Mouse (Mus musculus) gastrocnemius, postnatal 10 days (tissue): ENCODE results near the gene Defa26. TPM values are rescaled to one million over a fixed set of nuclear protein-coding genes. Genes with fewer than 3 reads are reported as not detected.
"Not testable (repeated sequence)": the region's sequence is repeated elsewhere in the genome, so short reads cannot be mapped to it uniquely, and the experiment has no call there.

Source experiments
- DNase-seq: peaks from one replicate; pipeline ENCODE4 v3.0.0; 2021; ENCODE audit warnings: mixed read lengths
- long read RNA-seq, 2 experiments: library from polyadenylated mRNA; stranded (forward); transcript quantifications; one replicate each; pipeline ENCODE4 v2.0.0; 2021
- total RNA-seq, 2 experiments: library from RNA; stranded (reverse); gene quantifications; 2 replicates each; pipeline ENCODE4 v1.2.3; 2021

Gene Defa26
- total RNA-seq, result not detected
- long read RNA-seq, experiment 1, result 0 reads
- long read RNA-seq, experiment 2, result 0 reads

- DNase-seq, result not testable (repeated sequence)
These were observed at the start of gene Defa26 for GRCm38 (mm10) chr8:21617883-21618282. Defa26 (plus strand) TSS chr8:21618183.

- DNase-seq, result not testable (repeated sequence)
These were observed 35.3 kb upstream of the Defa26 start, which contains the start of gene Defa28 for GRCm38 (mm10) chr8:21582706-21583105. Defa28 (plus strand) TSS chr8:21583006.

GRCm38 (mm10) chr8:21594408-21594807 lies 23.6 kb upstream of the Defa26 start, which contains the start of gene Gm7861:
Gm7861 (minus strand) TSS chr8:21594508.
- DNase-seq, result not testable (repeated sequence)

- not testable (repeated sequence) for DNase-seq
These were observed 37.5 kb downstream of the Defa26 start, which contains the start of gene Defa17 for GRCm38 (mm10) chr8:21655480-21655879. Defa17 (plus strand) TSS chr8:21655780.

- DNase-seq, result not testable (repeated sequence)
These were observed 47.5 kb downstream of the Defa26 start, which contains the start of gene Defa34 for GRCm38 (mm10) chr8:21665497-21665896. Defa34 (plus strand) TSS chr8:21665797.

Other genes starting within 250 kb of the Defa26 start
- gene Defa2, start 239.7 kb upstream of the Defa26 start, total RNA-seq, result not detected
- not detected for gene Defa33, start 226.4 kb upstream of the Defa26 start, total RNA-seq
- gene Defa36, start 190.8 kb upstream of the Defa26 start, total RNA-seq, result not detected
- gene Gm7849, start 161.6 kb upstream of the Defa26 start, total RNA-seq, result not detected
- gene Defa20, start 108.9 kb upstream of the Defa26 start, total RNA-seq, result not detected
- not detected for gene Defa32, start 89.2 kb upstream of the Defa26 start, total RNA-seq
- not detected for gene Defa37, start 52.8 kb upstream of the Defa26 start, total RNA-seq
- gene Defa28, start 35.2 kb upstream of the Defa26 start, total RNA-seq, result not detected
- gene Gm7861, start 23.7 kb upstream of the Defa26 start, total RNA-seq, result not detected
- gene Defa17, start 37.6 kb downstream of the Defa26 start, total RNA-seq, result not detected
- gene Defa34, start 47.6 kb downstream of the Defa26 start, total RNA-seq, result not detected
- gene AY761184, start 85.5 kb downstream of the Defa26 start, total RNA-seq, result not detected
- not detected for gene Defa24, start 116.3 kb downstream of the Defa26 start, total RNA-seq
- gene Defb50, start 205.4 kb downstream of the Defa26 start, total RNA-seq, result not detected
- not detected for gene Defb2, start 221.7 kb downstream of the Defa26 start, total RNA-seq
- gene Defb10, start 240.7 kb downstream of the Defa26 start, total RNA-seq, result not detected